Mouse (Mus musculus): ENCODE measurements around the gene Cand2. TPM values are rescaled to one million over a fixed set of nuclear protein-coding genes. Genes with fewer than 3 reads are reported as not detected.

Gene Cand2
- polyA plus RNA-seq, 1 experiment from 2014 or later: 40.8 TPM

- Histone ChIP-seq H3K27ac (no peak overlapping the region), H3K9me3 (replicated peaks) (no peaks in the 10 kb centered on the region), H3K4me2 (no peak overlapping the region), H3K4me3 (no peak overlapping the region), H3K36me3 (no peaks in the 10 kb centered on the region), H3K9ac (no peak overlapping the region), H3K4me1 (replicated peaks) (peaks cover 31% of the 10 kb centered on the region), H3K27me3 (no peaks in the 10 kb centered on the region)
- WGBS: 63% methylated on average over 2 of the region's 2 CpGs
- ATAC-seq (replicated peaks; ENCODE audit: insufficient number of reproducible peaks, insufficient read depth, low FRiP score, low read depth): no peak
These were observed 80.1 kb downstream of the Cand2 start for GRCm38 (mm10) chr6:115854432-115854831.

Small RNA genes lying within 50 kb of the gene (microRNA-seq; reads per million reads assigned to microRNA genes)
- gene Mir7660: not detected

Other genes starting within 250 kb of the Cand2 start
- gene Tsen2, start 229.9 kb upstream of the Cand2 start, polyA plus RNA-seq (2015; fragmentation: Nextera tagmentation; extraction: Ambion mirVana): 16.8 and 18.9 TPM in 2 replicates
- 0.24 and 0.25 TPM in 2 replicates for gene Mkrn2os, start 182.0 kb upstream of the Cand2 start, polyA plus RNA-seq (2015; fragmentation: Nextera tagmentation; extraction: Ambion mirVana)
- 20.5 and 26.3 TPM in 2 replicates for gene Mkrn2, start 172.6 kb upstream of the Cand2 start, polyA plus RNA-seq (2015; fragmentation: Nextera tagmentation; extraction: Ambion mirVana)
- 90.7 and 97.4 TPM in 2 replicates for gene Raf1, start 97.9 kb upstream of the Cand2 start, polyA plus RNA-seq (2015; fragmentation: Nextera tagmentation; extraction: Ambion mirVana)
- 1.3 and 1.7 TPM in 2 replicates for gene Tmem40, start 12.1 kb upstream of the Cand2 start, polyA plus RNA-seq (2015; fragmentation: Nextera tagmentation; extraction: Ambion mirVana)
- gene Rpl32, start 34.2 kb downstream of the Cand2 start, polyA plus RNA-seq (2015; fragmentation: Nextera tagmentation; extraction: Ambion mirVana): 1,057 and 1,253 TPM in 2 replicates
- gene Efcab12, start 63.9 kb downstream of the Cand2 start, polyA plus RNA-seq (2015; fragmentation: Nextera tagmentation; extraction: Ambion mirVana): 0.29 and 0.53 TPM in 2 replicates
- 9.2 and 11.3 TPM in 2 replicates for gene Mbd4, start 78.8 kb downstream of the Cand2 start, polyA plus RNA-seq (2015; fragmentation: Nextera tagmentation; extraction: Ambion mirVana)
- 18.4 and 24.2 TPM in 2 replicates for gene Ift122, start 78.9 kb downstream of the Cand2 start, polyA plus RNA-seq (2015; fragmentation: Nextera tagmentation; extraction: Ambion mirVana)
- not detected in 2 replicates for gene Rho, start 157.2 kb downstream of the Cand2 start, polyA plus RNA-seq (2015; fragmentation: Nextera tagmentation; extraction: Ambion mirVana)
- not detected in 2 replicates for gene H1foo, start 170.4 kb downstream of the Cand2 start, polyA plus RNA-seq (2015; fragmentation: Nextera tagmentation; extraction: Ambion mirVana)
- gene Plxnd1, start 220.5 kb downstream of the Cand2 start, polyA plus RNA-seq (2015; fragmentation: Nextera tagmentation; extraction: Ambion mirVana): 38.6 and 53.4 TPM in 2 replicates

All from heart, embryonic 15.5 days (tissue).